Mouse (Mus musculus): ENCODE results near the gene Prss42.

DNA sequence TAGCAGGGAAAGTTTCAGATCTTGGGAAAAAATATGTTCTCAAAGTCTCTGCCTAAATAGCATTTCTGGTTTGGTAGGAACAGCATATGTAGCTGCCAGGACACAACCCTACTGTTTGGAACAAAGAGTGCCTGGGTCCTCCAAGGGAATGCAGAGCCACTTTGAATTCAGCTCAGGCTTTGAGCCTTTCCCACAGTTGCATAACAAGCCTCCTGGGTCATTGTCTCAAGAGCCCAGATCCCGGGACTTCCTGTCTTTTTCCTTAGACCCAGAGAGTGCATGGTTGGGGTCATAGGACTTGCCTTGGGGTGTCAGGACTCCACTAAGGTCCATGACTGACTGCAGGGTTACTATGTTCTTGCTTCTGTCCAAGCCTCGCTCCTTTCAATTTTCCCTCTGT lies 38.1 kb downstream of the Prss42 start:
- TF ChIP-seq CTCF (IDR thresholded peaks at IDR 0.05; ENCODE audit: low read depth, low read length) (no peak), POLR2A (IDR thresholded peaks at IDR 0.05; ENCODE audit: borderline replicate concordance, low read depth, low read length) (no peak)

Measured in bone marrow macrophage, adult 2 months (primary cell).